Mouse (Mus musculus) forebrain, embryonic 15.5 days (tissue): ENCODE measurements around the gene Smyd2. TPM values are rescaled to one million over a fixed set of nuclear protein-coding genes. Genes with fewer than 3 reads are reported as not detected.
A peak's percentile ranks its signal among the peaks of the same experiment; 100 is the strongest.

Experiments
- ATAC-seq: fragments of 200-750 bp; cut with Nextera tagmentation; replicated peaks from 2 replicates; pipeline ENCODE4 v1.8.0; 2017; ENCODE audit warnings: mild to moderate bottlenecking, moderate TSS enrichment, moderate library complexity
- H3K27ac ChIP-seq: fragments of 300-500 bp; sonication (generic); replicated peaks from 2 replicates; pipeline ENCODE4 v1.5.1; 2015; ENCODE audit warnings: mild to moderate bottlenecking, inconsistent platforms
- H3K27me3 ChIP-seq: fragments of 300-500 bp; sonication (generic); 2 replicates; pipeline ENCODE4 v1.6.1; 2015; ENCODE audit warnings: inconsistent platforms
- H3K36me3 ChIP-seq: fragments of 300-500 bp; sonication (generic); 2 replicates; pipeline ENCODE4 v1.6.1; 2015; ENCODE audit warnings: mild to moderate bottlenecking, inconsistent platforms
- H3K4me1 ChIP-seq: fragments of 300-500 bp; sonication (generic); 2 replicates; pipeline ENCODE4 v1.6.1; 2015; ENCODE audit warnings: inconsistent platforms
- H3K4me2 ChIP-seq: fragments of 300-500 bp; sonication (generic); replicated peaks from 2 replicates; pipeline ENCODE4 v1.6.1; 2015; ENCODE audit warnings: mild to moderate bottlenecking, inconsistent platforms
- H3K4me3 ChIP-seq: fragments of 300-500 bp; sonication (generic); 2 replicates; pipeline ENCODE4 v1.5.1; 2015; ENCODE audit warnings: mild to moderate bottlenecking, inconsistent platforms
- H3K9ac ChIP-seq: fragments of 300-500 bp; sonication (generic); replicated peaks from 2 replicates; pipeline ENCODE4 v1.6.1; 2015; ENCODE audit warnings: mild to moderate bottlenecking, inconsistent platforms
- H3K9me3 ChIP-seq: fragments of 300-500 bp; sonication (generic); 2 replicates; pipeline ENCODE4 v1.6.1; 2016; ENCODE audit warnings: inconsistent platforms
- WGBS: fragments of 180-500 bp; shearing (Covaris S2); methylation state at CpG from one replicate; pipeline ENCODE4 v1.1.7; 2015; ENCODE audit warnings: mixed read lengths; 5-methylcytosine and 5-hydroxymethylcytosine counted together
- polyA plus RNA-seq: library from polyadenylated mRNA; unstranded; fragments of >200 nt; fragmentation: Nextera tagmentation; extraction: Ambion mirVana; gene quantifications from 2 replicates; pipeline ENCODE4 v1.2.1, GENCODE M21; 2015

The Smyd2 gene
- polyA plus RNA-seq, 1 experiment from 2014 or later = 65.8 TPM

- H3K27me3 ChIP-seq = no peaks in the 10 kb centered on the region
- no peak overlapping the region for H3K27ac ChIP-seq
- H3K9me3 ChIP-seq = no peaks in the 10 kb centered on the region
- ATAC-seq = no peak
- no peak overlapping the region for H3K4me2 ChIP-seq
- WGBS = 70% methylated on average over 9 of the region's 9 CpGs
- no peak overlapping the region for H3K4me3 ChIP-seq
- peaks cover 17% of the 10 kb centered on the region for H3K4me1 ChIP-seq
- no peak overlapping the region for H3K9ac ChIP-seq
- no peaks in the 10 kb centered on the region for H3K36me3 ChIP-seq
Measured at GRCm38 (mm10) chr1:189867497-189867896, 54.7 kb downstream of the Smyd2 start.

GRCm38 (mm10) chr1:189867034-189867433, 55.1 kb downstream of the Smyd2 start:
- no peak for ATAC-seq
- Histone ChIP-seq H3K9ac (no peak overlapping the region), H3K4me3 (no peak overlapping the region), H3K27ac (no peak overlapping the region), H3K9me3 (no peaks in the 10 kb centered on the region), H3K4me1 (peaks cover 17% of the 10 kb centered on the region), H3K27me3 (no peaks in the 10 kb centered on the region), H3K36me3 (no peaks in the 10 kb centered on the region), H3K4me2 (no peak overlapping the region)
- WGBS = 74% methylated on average over 5 of the region's 5 CpGs

- Histone ChIP-seq H3K4me2 (no peak overlapping the region), H3K36me3 (no peaks in the 10 kb centered on the region), H3K4me1 (peaks cover 17% of the 10 kb centered on the region), H3K27ac (no peak overlapping the region), H3K27me3 (no peaks in the 10 kb centered on the region), H3K9ac (no peak overlapping the region), H3K4me3 (no peak overlapping the region), H3K9me3 (no peaks in the 10 kb centered on the region)
- 90% methylated on average over 6 of the region's 6 CpGs for WGBS
- no peak for ATAC-seq
Measured at GRCm38 (mm10) chr1:189866621-189867020, 55.5 kb downstream of the Smyd2 start.

DNA sequence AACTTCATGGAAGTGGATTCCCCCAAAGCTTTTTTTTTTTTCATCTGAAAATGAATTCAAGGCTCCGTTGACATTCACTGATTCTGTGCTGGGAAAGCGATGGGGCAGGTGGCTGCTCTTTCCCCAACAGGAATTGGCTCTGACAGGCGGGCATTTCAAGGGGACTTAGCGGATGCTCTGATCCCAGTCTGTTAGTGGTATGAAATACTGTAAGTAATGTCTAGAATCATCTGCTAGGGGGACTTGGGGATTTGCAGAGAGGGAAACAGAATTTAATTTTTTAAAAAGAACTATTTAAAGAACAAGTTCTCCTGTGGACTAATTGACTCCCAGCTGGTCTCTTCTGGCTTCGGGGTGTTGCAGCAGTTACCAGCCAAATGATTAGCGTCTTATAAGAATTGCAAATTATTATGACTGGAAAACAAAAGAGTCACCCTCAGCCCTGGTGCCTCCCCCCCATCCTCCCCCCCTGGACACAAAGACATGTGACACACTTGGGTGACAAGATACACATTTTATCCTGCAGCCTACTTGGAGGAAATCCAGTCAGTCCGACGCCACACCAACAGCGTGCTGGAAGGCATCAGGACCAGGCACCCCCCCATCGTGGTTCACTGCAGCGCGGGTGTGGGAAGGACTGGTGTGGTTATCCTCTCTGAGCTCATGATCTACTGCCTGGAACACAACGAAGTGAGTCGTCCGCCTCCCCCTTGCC, 57.2 kb downstream of the Smyd2 start:
- Histone ChIP-seq H3K4me2 (peak overlapping the region; percentile 9; the same call in 1 of the 2 replicates), H3K27ac (peak overlapping the region; percentile 62), H3K4me1 (peaks cover 17% of the 10 kb centered on the region), H3K36me3 (no peaks in the 10 kb centered on the region), H3K9ac (no peak overlapping the region), H3K4me3 (no peak overlapping the region), H3K9me3 (no peaks in the 10 kb centered on the region), H3K27me3 (no peaks in the 10 kb centered on the region)
- ATAC-seq = peak; percentile 76
- 50% methylated on average over 15 of the region's 15 CpGs for WGBS

DNA sequence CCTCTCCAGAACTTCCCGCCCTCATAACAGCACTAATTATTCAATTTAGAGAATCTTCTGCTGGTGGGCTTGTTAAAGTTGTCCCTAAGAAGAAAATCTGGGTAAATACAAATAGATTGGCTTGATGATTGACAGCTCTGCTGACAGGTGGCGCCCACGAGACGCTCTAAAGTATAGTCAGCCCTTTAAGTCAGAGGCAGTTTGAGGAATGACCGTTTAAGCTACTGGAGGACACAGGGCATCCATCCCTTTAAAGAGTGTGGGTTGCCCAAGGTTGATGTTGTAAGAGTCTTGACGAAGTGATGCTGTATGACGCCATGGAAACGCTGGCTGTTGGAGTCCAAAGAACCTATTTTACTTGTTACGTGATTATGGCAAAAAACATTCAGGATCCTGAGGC, 57.9 kb downstream of the Smyd2 start:
- Histone ChIP-seq H3K9me3 (no peaks in the 10 kb centered on the region), H3K4me2 (no peak overlapping the region), H3K4me1 (peaks cover 17% of the 10 kb centered on the region), H3K27me3 (no peaks in the 10 kb centered on the region), H3K27ac (peak overlapping the region; percentile 62), H3K4me3 (no peak overlapping the region), H3K36me3 (no peaks in the 10 kb centered on the region), H3K9ac (no peak overlapping the region)
- WGBS = 63% methylated on average over 9 of the region's 9 CpGs
- no peak for ATAC-seq

DNA sequence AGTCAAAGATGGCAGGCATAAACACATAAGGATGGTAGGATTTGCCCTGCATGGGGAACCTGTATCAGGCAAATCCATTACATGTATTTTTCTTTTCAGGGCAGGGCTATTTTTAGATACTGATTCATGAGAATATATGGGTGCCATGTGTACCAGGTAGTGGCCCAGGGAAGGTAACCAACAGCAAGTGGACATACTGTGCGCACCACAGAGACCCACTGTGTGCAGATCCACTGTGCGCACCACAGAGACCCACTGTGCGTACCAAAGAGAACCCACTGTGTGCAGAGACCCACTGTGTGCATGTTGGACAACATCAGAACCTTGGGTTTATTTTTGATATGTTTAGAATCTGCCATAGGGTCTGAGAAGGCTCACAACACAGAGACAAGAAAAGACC, 58.4 kb downstream of the Smyd2 start:
- H3K4me1 ChIP-seq = peaks cover 17% of the 10 kb centered on the region
- 94% methylated on average over 3 of the region's 3 CpGs for WGBS
- H3K9me3 ChIP-seq = no peaks in the 10 kb centered on the region
- H3K27me3 ChIP-seq = no peaks in the 10 kb centered on the region
- no peak overlapping the region for H3K4me2 ChIP-seq
- H3K36me3 ChIP-seq = no peaks in the 10 kb centered on the region
- H3K4me3 ChIP-seq = no peak overlapping the region
- no peak for ATAC-seq
- H3K27ac ChIP-seq = no peak overlapping the region
- no peak overlapping the region for H3K9ac ChIP-seq

- Histone ChIP-seq H3K9ac (no peak overlapping the region), H3K9me3 (no peaks in the 10 kb centered on the region), H3K27me3 (no peaks in the 10 kb centered on the region), H3K4me3 (no peak overlapping the region), H3K4me1 (peaks cover 17% of the 10 kb centered on the region), H3K4me2 (no peak overlapping the region), H3K36me3 (no peaks in the 10 kb centered on the region), H3K27ac (no peak overlapping the region)
- no peak for ATAC-seq
- 66% methylated on average over 12 of the region's 12 CpGs for WGBS
Measured at GRCm38 (mm10) chr1:189860942-189861315, 61.2 kb downstream of the Smyd2 start.

GRCm38 (mm10) chr1:189860112-189860941, 61.8 kb downstream of the Smyd2 start:
- H3K9ac ChIP-seq = no peak overlapping the region
- no peak; the same call in 1 of the 2 replicates for ATAC-seq
- H3K9me3 ChIP-seq = no peaks in the 10 kb centered on the region
- no peak overlapping the region for H3K4me3 ChIP-seq
- H3K27ac ChIP-seq = no peak overlapping the region
- no peak overlapping the region for H3K4me2 ChIP-seq
- whole genome bisulfite sequencing = 90% methylated on average over 17 of the region's 17 CpGs
- peaks cover 13% of the 10 kb centered on the region for H3K4me1 ChIP-seq
- no peaks in the 10 kb centered on the region for H3K27me3 ChIP-seq
- H3K36me3 ChIP-seq = no peaks in the 10 kb centered on the region

DNA sequence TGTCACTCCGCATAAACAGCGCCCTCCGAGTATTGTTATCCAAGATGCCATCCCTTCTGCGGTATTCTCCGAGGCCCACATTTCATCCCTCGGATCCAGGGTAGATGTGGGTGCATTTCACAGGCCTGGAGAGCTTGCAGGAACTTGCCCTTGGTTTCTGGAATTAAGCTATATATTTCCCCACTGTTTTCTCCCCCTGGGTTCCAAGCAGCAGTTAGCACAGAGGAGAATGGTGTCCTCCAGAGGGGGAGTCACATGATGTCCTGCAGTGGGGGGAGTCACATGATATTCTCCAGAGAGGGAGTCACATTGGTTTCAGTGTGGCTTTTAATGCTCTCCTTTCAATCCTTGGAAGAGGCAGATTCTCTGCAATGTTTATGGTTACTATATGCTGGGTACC, 63.8 kb downstream of the Smyd2 start:
- no peaks in the 10 kb centered on the region for H3K27me3 ChIP-seq
- no peak overlapping the region for H3K27ac ChIP-seq
- no peaks in the 10 kb centered on the region for H3K9me3 ChIP-seq
- no peak overlapping the region for H3K9ac ChIP-seq
- H3K4me1 ChIP-seq = no peaks in the 10 kb centered on the region
- 67% methylated on average over 6 of the region's 6 CpGs for WGBS
- no peaks in the 10 kb centered on the region for H3K36me3 ChIP-seq
- H3K4me2 ChIP-seq = no peak overlapping the region
- no peak for ATAC-seq
- H3K4me3 ChIP-seq = no peak overlapping the region

- Histone ChIP-seq H3K36me3 (no peaks in the 10 kb centered on the region), H3K27me3 (no peaks in the 10 kb centered on the region), H3K4me1 (no peaks in the 10 kb centered on the region), H3K4me3 (no peak overlapping the region), H3K9me3 (no peaks in the 10 kb centered on the region), H3K9ac (no peak overlapping the region), H3K27ac (no peak overlapping the region), H3K4me2 (no peak overlapping the region)
- 94% methylated on average over 5 of the region's 5 CpGs for WGBS
- no peak for ATAC-seq
Measured at GRCm38 (mm10) chr1:189855739-189856138, 66.4 kb downstream of the Smyd2 start.

DNA sequence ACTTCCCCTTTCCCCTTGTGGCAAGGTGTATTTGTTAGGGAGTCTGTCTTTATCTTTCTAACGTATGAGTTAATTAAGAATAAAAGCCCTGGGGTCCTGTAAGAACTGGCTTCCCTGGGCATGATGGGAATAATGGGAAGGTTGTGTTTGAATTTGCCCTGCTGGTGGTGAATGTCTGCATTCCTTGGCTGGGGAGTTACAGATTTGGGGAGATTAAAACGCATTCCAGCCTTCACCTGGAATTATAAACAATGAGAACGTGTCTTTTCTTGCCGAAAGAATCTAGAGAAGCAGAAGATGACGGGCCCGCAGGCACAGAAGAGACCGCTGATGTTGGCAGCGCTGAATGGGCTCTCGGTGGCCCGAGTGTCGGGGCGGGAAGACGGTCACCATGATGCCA, 67.5 kb downstream of the Smyd2 start:
- H3K4me1 ChIP-seq = no peaks in the 10 kb centered on the region
- H3K9ac ChIP-seq = no peak overlapping the region
- H3K27me3 ChIP-seq = no peaks in the 10 kb centered on the region
- 85% methylated on average over 13 of the region's 13 CpGs for WGBS
- no peaks in the 10 kb centered on the region for H3K9me3 ChIP-seq
- H3K27ac ChIP-seq = no peak overlapping the region
- H3K4me3 ChIP-seq = no peak overlapping the region
- no peak for ATAC-seq
- H3K4me2 ChIP-seq = no peak overlapping the region
- H3K36me3 ChIP-seq = no peaks in the 10 kb centered on the region

DNA sequence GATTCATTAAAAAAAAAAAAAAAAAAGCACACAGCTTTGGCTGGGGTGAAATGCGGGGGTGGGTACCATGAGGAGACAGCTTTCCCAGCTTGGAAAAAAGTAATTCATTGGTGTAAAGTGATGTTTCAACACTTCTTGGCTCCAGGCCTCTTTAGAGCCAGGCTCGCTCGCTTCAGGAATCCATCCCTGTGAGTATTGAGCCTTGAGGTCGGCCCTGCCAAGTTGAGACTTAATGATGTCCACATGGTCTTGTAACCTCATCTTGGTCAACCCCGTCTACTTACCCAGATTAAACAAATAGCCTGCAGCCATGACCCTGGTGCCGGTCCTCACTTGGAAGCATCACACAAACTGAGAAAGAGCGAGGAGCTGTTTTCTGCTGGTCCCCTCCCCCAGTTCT, 69.7 kb downstream of the Smyd2 start:
- ATAC-seq = no peak
- no peak overlapping the region for H3K4me2 ChIP-seq
- WGBS = 91% methylated on average over 7 of the region's 7 CpGs
- H3K4me3 ChIP-seq = no peak overlapping the region
- H3K9me3 ChIP-seq = no peaks in the 10 kb centered on the region
- no peaks in the 10 kb centered on the region for H3K4me1 ChIP-seq
- no peaks in the 10 kb centered on the region for H3K27me3 ChIP-seq
- no peak overlapping the region for H3K9ac ChIP-seq
- no peaks in the 10 kb centered on the region for H3K36me3 ChIP-seq
- no peak overlapping the region for H3K27ac ChIP-seq
